Mouse (Mus musculus) stomach, embryonic 15.5 days (tissue): ENCODE results near the gene Gdf9. TPM values are rescaled to one million over a fixed set of nuclear protein-coding genes. Genes with fewer than 3 reads are reported as not detected.

Experiments used
- ATAC-seq: fragments of 200-750 bp; cut with Nextera tagmentation; 2 replicates; pipeline ENCODE4 v1.8.0; 2017; ENCODE audit warnings: low read depth, moderate number of reproducible peaks, moderate TSS enrichment; ENCODE audit not compliant: insufficient read depth, low FRiP score
- H3K27ac ChIP-seq: fragments of 300-500 bp; sonication (generic); 2 replicates; pipeline ENCODE4 v1.5.1; 2015; ENCODE audit warnings: mild to moderate bottlenecking, inconsistent platforms
- H3K27me3 ChIP-seq: fragments of 300-500 bp; sonication (generic); replicated peaks from 2 replicates; pipeline ENCODE4 v1.6.1; 2015; ENCODE audit warnings: inconsistent platforms
- H3K36me3 ChIP-seq: fragments of 300-500 bp; sonication (generic); 2 replicates; pipeline ENCODE4 v1.6.1; 2015; ENCODE audit warnings: inconsistent platforms
- H3K4me1 ChIP-seq: fragments of 300-500 bp; sonication (generic); 2 replicates; pipeline ENCODE4 v1.6.1; 2015; ENCODE audit warnings: inconsistent platforms
- H3K4me2 ChIP-seq: fragments of 300-500 bp; sonication (generic); 2 replicates; pipeline ENCODE4 v1.6.1; 2015; ENCODE audit warnings: mild to moderate bottlenecking, inconsistent platforms
- H3K4me3 ChIP-seq: fragments of 300-500 bp; sonication (generic); replicated peaks from 2 replicates; pipeline ENCODE4 v1.5.1; 2015; ENCODE audit warnings: inconsistent platforms
- H3K9ac ChIP-seq: fragments of 300-500 bp; sonication (generic); 2 replicates; pipeline ENCODE4 v1.6.1; 2015; ENCODE audit warnings: inconsistent platforms
- H3K9me3 ChIP-seq: fragments of 300-500 bp; sonication (generic); 2 replicates; pipeline ENCODE4 v1.6.1; 2016; ENCODE audit warnings: inconsistent platforms
- WGBS: fragments of 180-500 bp; shearing (Covaris S2); methylation state at CpG from one replicate; pipeline ENCODE4 v1.1.7; 2015; 5-methylcytosine and 5-hydroxymethylcytosine counted together
- microRNA-seq: library from miRNA; unstranded; fragments of <30 nt; microRNA quantifications from one replicate; pipeline ENCODE4, GENCODE M21; 2016
- polyA plus RNA-seq: library from polyadenylated mRNA; unstranded; fragments of >200 nt; fragmentation: Nextera tagmentation; extraction: Ambion mirVana; gene quantifications from 2 replicates; pipeline ENCODE4 v1.2.1, GENCODE M21; 2015

Gdf9 gene
- polyA plus RNA-seq, 1 experiment from 2014 or later = 1.2 TPM

GRCm38 (mm10) chr11:53481088-53481730 is 50.4 kb downstream of the Gdf9 start:
- Histone ChIP-seq H3K4me2 (no peak overlapping the region), H3K4me1 (peaks cover 17% of the 10 kb centered on the region), H3K9me3 (no peaks in the 10 kb centered on the region), H3K27me3 (peaks cover 41% of the 10 kb centered on the region), H3K36me3 (no peaks in the 10 kb centered on the region), H3K27ac (no peak overlapping the region), H3K9ac (no peak overlapping the region), H3K4me3 (no peak overlapping the region)
- 59% methylated on average over 4 of the region's 4 CpGs for WGBS
- ATAC-seq = peak; percentile 61; the same call in 1 of the 2 replicates

DNA sequence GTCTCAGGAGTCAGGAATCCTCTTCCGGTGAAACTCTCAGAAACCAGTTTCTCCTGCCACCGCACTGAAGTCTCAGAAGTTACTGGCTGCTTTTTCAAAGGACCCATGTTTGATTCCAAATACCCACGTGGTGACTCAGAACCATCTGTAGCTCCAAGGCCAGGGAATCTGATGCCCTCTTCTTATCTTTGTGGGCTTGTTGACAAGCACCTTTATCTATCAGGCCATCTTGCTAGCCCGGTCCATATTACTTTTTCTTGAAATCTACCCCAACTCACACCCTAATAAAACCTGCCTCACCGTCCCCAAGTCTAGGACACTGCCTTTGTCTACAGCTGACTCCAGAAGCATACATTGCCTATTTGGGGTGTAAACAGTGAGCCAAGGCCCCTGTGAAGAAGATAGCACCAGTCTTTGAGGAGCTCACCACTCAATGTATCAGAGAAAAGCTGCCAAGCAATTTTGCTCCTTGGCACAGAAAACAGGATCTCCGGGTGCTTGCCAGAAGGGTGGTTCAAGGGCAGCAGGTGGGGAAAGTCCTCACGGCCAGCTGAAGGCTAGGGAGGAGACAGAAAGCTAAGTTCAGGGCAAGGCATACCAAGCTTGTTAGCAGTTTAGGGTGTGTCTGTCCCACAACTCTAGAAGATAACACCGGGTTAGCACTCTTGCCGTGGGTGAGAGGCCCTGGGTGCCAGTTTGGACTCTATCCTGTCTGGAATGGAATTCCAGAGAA is 52.5 kb downstream of the Gdf9 start:
- Histone ChIP-seq H3K27me3 (peaks cover 39% of the 10 kb centered on the region), H3K4me3 (no peak overlapping the region), H3K27ac (peak overlapping the region; percentile 52; the same call in 1 of the 2 replicates), H3K9ac (no peak overlapping the region), H3K36me3 (no peaks in the 10 kb centered on the region), H3K4me1 (peaks cover 25% of the 10 kb centered on the region), H3K4me2 (no peak overlapping the region), H3K9me3 (no peaks in the 10 kb centered on the region)
- 51% methylated on average over 9 of the region's 9 CpGs for WGBS
- ATAC-seq = peak; percentile 74; the same call in 1 of the 2 replicates

- no peak overlapping the region for H3K27ac ChIP-seq
- peaks cover 9% of the 10 kb centered on the region; the same call in 1 of the 2 replicates for H3K4me1 ChIP-seq
- H3K4me3 ChIP-seq = no peak overlapping the region
- no peaks in the 10 kb centered on the region for H3K36me3 ChIP-seq
- H3K9ac ChIP-seq = no peak overlapping the region
- 37% methylated on average over 3 of the region's 3 CpGs for WGBS
- no peak overlapping the region for H3K4me2 ChIP-seq
- H3K9me3 ChIP-seq = no peaks in the 10 kb centered on the region
- H3K27me3 ChIP-seq = peaks cover 19% of the 10 kb centered on the region; the same call in 1 of the 2 replicates
- ATAC-seq = no peak
Measured at GRCm38 (mm10) chr11:53485719-53486118, 54.9 kb downstream of the Gdf9 start.

GRCm38 (mm10) chr11:53486351-53486750 is 55.5 kb downstream of the Gdf9 start:
- Histone ChIP-seq H3K4me2 (no peak overlapping the region), H3K9me3 (no peaks in the 10 kb centered on the region), H3K4me3 (no peak overlapping the region), H3K27me3 (peaks cover 15% of the 10 kb centered on the region; the same call in 1 of the 2 replicates), H3K27ac (no peak overlapping the region), H3K4me1 (peaks cover 9% of the 10 kb centered on the region; the same call in 1 of the 2 replicates), H3K36me3 (no peaks in the 10 kb centered on the region), H3K9ac (no peak overlapping the region)
- 76% methylated on average over 3 of the region's 3 CpGs for WGBS
- no peak for ATAC-seq

- Histone ChIP-seq H3K9ac (no peak overlapping the region), H3K4me2 (peak overlapping the region; percentile 47), H3K27me3 (peaks cover 13% of the 10 kb centered on the region; the same call in 1 of the 2 replicates), H3K4me1 (peaks cover 9% of the 10 kb centered on the region; the same call in 1 of the 2 replicates), H3K36me3 (no peaks in the 10 kb centered on the region), H3K27ac (no peak overlapping the region), H3K9me3 (no peaks in the 10 kb centered on the region), H3K4me3 (peak overlapping the region; percentile 21)
- WGBS = 9% methylated on average over 27 of the region's 27 CpGs
- ATAC-seq = peak; percentile 44
Measured at GRCm38 (mm10) chr11:53486822-53487594, 56.2 kb downstream of the Gdf9 start.

Small RNA genes lying within 50 kb of the gene (microRNA-seq; reads per million reads assigned to microRNA genes)
- gene Mir6920 = not detected

Other genes with a start within 250 kb of the Gdf9 start
- gene Hspa4, start 130.6 kb upstream of the Gdf9 start, polyA plus RNA-seq = 93.4 and 96.0 TPM in 2 replicates
- gene Zcchc10, start 106.3 kb upstream of the Gdf9 start, polyA plus RNA-seq = 17.4 and 18.1 TPM in 2 replicates
- gene Aff4, start 80.2 kb upstream of the Gdf9 start, polyA plus RNA-seq = 44.9 and 54.6 TPM in 2 replicates
- 1.5 and 4.1 TPM in 2 replicates for gene Leap2, start 7.9 kb upstream of the Gdf9 start, polyA plus RNA-seq
- 612 and 619 TPM in 2 replicates for gene Uqcrq, start 192 bp upstream of the Gdf9 start, polyA plus RNA-seq
- gene Gm10447, start 26.1 kb downstream of the Gdf9 start, polyA plus RNA-seq = 0.14 and 0.19 TPM in 2 replicates
- gene Shroom1, start 26.2 kb downstream of the Gdf9 start, polyA plus RNA-seq = 1.3 and 1.6 TPM in 2 replicates
- gene Gm9837, start 39.5 kb downstream of the Gdf9 start, polyA plus RNA-seq = not detected in 2 replicates
- gene Gm9945, start 49.1 kb downstream of the Gdf9 start, polyA plus RNA-seq = not detected in 2 replicates
- 0.85 and 2.0 TPM in 2 replicates for gene Sowaha, start 49.3 kb downstream of the Gdf9 start, polyA plus RNA-seq
- gene Sept8, start 88.2 kb downstream of the Gdf9 start, polyA plus RNA-seq = 25.3 and 25.4 TPM in 2 replicates
- gene Kif3a, start 136.4 kb downstream of the Gdf9 start, polyA plus RNA-seq = 51.0 and 62.6 TPM in 2 replicates
- gene Il4, start 187.6 kb downstream of the Gdf9 start, polyA plus RNA-seq = 1.0 and 1.8 TPM in 2 replicates
- gene Il13, start 203.7 kb downstream of the Gdf9 start, polyA plus RNA-seq = not detected in 2 replicates